Mouse (Mus musculus) heart, embryonic 11.5 days (tissue): Measurements from ENCODE around the gene Grk5. TPM values are rescaled to one million over a fixed set of nuclear protein-coding genes. Genes with fewer than 3 reads are reported as not detected.

Experiments
- ATAC-seq: fragments of 200-750 bp; cut with Nextera tagmentation; replicated peaks from 2 replicates; pipeline ENCODE4 v1.8.0; 2017; ENCODE audit warnings: moderate library complexity; ENCODE audit not compliant: insufficient number of reproducible peaks, low FRiP score, low TSS enrichment
- H3K27ac ChIP-seq: fragments of 300-500 bp; sonication (generic); 2 replicates; pipeline ENCODE4 v1.5.1; 2014; ENCODE audit warnings: mild to moderate bottlenecking, low read depth, low read length
- H3K27me3 ChIP-seq: fragments of 300-500 bp; sonication (generic); 2 replicates; pipeline ENCODE4 v1.6.1; 2014; ENCODE audit warnings: mild to moderate bottlenecking, low read length, mixed read lengths; ENCODE audit not compliant: control insufficient read depth, insufficient read depth
- H3K36me3 ChIP-seq: fragments of 300-500 bp; sonication (generic); 2 replicates; pipeline ENCODE4 v1.6.1; 2014; ENCODE audit warnings: mild to moderate bottlenecking, low read length, moderate library complexity, mixed read lengths; ENCODE audit not compliant: control insufficient read depth, insufficient read depth
- H3K4me1 ChIP-seq: fragments of 300-500 bp; sonication (generic); 2 replicates; pipeline ENCODE4 v1.6.1; 2014; ENCODE audit warnings: low read length; ENCODE audit not compliant: control insufficient read depth, insufficient read depth
- H3K4me2 ChIP-seq: fragments of 300-500 bp; sonication (generic); 2 replicates; pipeline ENCODE4 v1.6.1; 2014; ENCODE audit warnings: mild to moderate bottlenecking, moderate library complexity
- H3K4me3 ChIP-seq: fragments of 300-500 bp; sonication (generic); 2 replicates; pipeline ENCODE4 v1.5.1; 2014; ENCODE audit warnings: low read depth, low read length
- H3K9ac ChIP-seq: fragments of 300-500 bp; sonication (generic); 2 replicates; pipeline ENCODE4 v1.6.1; 2014; ENCODE audit warnings: mild to moderate bottlenecking, low read depth, low read length, moderate library complexity
- H3K9me3 ChIP-seq: fragments of 300-500 bp; sonication (generic); replicated peaks from 2 replicates; pipeline ENCODE4 v1.6.1; 2016; ENCODE audit warnings: low read length; ENCODE audit not compliant: control insufficient read depth
- WGBS: fragments of 180-500 bp; shearing (Covaris S2); extraction: QIAGEN DNeasy Blood & Tissue Kit; methylation state at CpG from one replicate; pipeline ENCODE4 v1.1.7; 2014; ENCODE audit not compliant: insufficient replicate concordance; 5-methylcytosine and 5-hydroxymethylcytosine counted together
- polyA plus RNA-seq: library from polyadenylated mRNA; unstranded; fragments of >200 nt; fragmentation: Nextera tagmentation; extraction: Ambion mirVana; gene quantifications from 2 replicates; pipeline ENCODE4 v1.2.1, GENCODE M21; 2014

Gene Grk5
- polyA plus RNA-seq, 1 experiment from 2014 or later = 4.9 TPM

DNA sequence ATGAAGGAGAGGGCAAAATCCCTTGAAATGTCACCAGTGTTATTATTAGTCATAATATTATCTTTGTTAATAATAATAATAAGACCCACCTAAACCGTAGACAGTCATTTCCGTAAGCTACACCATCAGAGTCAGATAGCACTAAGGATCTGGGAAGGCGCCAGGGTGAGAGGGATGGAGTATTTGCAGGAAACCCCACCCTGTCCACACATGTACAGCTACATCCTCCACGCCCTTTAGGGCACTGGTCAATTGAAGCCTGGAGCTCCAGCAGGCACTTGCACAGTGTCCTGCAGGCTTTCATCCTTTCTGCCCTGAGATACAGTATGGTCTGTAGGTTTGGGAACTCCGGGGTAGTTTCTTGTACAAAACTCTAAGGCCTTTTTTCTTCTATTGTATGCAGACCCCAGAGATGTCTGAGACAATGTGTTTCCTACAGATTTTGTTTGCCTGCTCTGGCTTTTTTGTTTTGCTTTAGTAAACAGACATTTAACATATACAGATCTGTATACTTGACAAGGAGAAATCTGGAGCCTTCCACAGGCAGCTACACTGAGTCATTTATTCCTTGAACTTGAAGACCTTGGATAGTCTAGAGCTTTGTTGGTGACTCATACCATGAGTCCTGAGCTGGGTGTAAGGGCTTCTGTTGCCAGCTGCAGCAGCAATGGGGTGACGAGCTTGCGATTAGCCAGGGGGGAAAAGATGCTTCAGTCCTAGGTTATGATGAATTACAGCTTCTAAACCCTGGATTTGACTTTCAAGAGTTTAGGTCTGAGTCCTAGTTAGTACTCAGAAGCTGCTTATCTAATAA lies 60.7 kb downstream of the Grk5 start:
- ATAC-seq = peak; percentile 37; the same call in 1 of the 2 replicates
- no peak overlapping the region for H3K27ac ChIP-seq
- H3K4me1 ChIP-seq = peaks cover 30% of the 10 kb centered on the region

GRCm38 (mm10) chr19:60955131-60955530 lies 65.6 kb downstream of the Grk5 start:
- H3K36me3 ChIP-seq = no peaks in the 10 kb centered on the region
- no peak overlapping the region for H3K27ac ChIP-seq
- no peak overlapping the region for H3K4me2 ChIP-seq
- no peaks in the 10 kb centered on the region for H3K27me3 ChIP-seq
- no peak for ATAC-seq
- no peaks in the 10 kb centered on the region for H3K9me3 ChIP-seq
- WGBS = 88% methylated on average over 2 of the region's 2 CpGs
- peaks cover 22% of the 10 kb centered on the region for H3K4me1 ChIP-seq
- H3K4me3 ChIP-seq = no peak overlapping the region
- no peak overlapping the region for H3K9ac ChIP-seq

More for the DNA sequence above, 60.7 kb downstream of the Grk5 start:
- no peaks in the 10 kb centered on the region for H3K36me3 ChIP-seq
- no peak overlapping the region for H3K9ac ChIP-seq
- no peaks in the 10 kb centered on the region for H3K9me3 ChIP-seq
- no peaks in the 10 kb centered on the region for H3K27me3 ChIP-seq
- no peak overlapping the region for H3K4me2 ChIP-seq
- WGBS = 66% methylated on average over 7 of the region's 7 CpGs
- H3K4me3 ChIP-seq = no peak overlapping the region

DNA sequence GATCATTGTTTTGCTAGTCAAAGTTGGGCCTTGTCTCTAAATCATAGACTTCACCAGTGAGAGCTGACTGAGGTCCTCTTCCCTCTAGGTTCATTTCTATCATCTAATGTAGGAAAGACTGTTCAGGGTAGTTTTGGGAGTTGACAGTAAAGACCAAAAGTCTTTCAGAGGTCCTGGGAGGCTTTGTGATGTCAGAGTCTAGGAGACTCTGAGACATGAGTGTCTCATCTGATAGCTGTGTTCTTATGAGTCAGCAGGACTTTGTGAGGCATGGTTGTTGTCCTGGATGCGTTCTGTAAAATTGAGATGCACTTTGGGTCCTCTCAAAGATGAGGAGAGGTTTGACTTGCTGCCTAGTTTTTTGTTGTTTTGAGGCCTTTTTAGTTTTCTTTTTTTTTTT lies 66.2 kb downstream of the Grk5 start:
- H3K9me3 ChIP-seq = no peaks in the 10 kb centered on the region
- ATAC-seq = no peak
- H3K4me1 ChIP-seq = peaks cover 17% of the 10 kb centered on the region
- H3K4me2 ChIP-seq = no peak overlapping the region
- H3K27me3 ChIP-seq = no peaks in the 10 kb centered on the region
- H3K27ac ChIP-seq = no peak overlapping the region
- WGBS = 100% methylated on average over 1 of the region's 1 CpGs
- no peak overlapping the region for H3K4me3 ChIP-seq
- H3K9ac ChIP-seq = no peak overlapping the region
- H3K36me3 ChIP-seq = no peaks in the 10 kb centered on the region

- ATAC-seq = no peak
- no peak overlapping the region for H3K4me2 ChIP-seq
- H3K9me3 ChIP-seq = no peaks in the 10 kb centered on the region
- no peak overlapping the region for H3K9ac ChIP-seq
- peaks cover 15% of the 10 kb centered on the region for H3K4me1 ChIP-seq
- H3K36me3 ChIP-seq = no peaks in the 10 kb centered on the region
- no peaks in the 10 kb centered on the region for H3K27me3 ChIP-seq
- no peak overlapping the region for H3K4me3 ChIP-seq
- no peak overlapping the region for H3K27ac ChIP-seq
Measured at GRCm38 (mm10) chr19:60956198-60956750, 66.7 kb downstream of the Grk5 start.

GRCm38 (mm10) chr19:60959706-60960230 lies 70.2 kb downstream of the Grk5 start:
- Histone ChIP-seq H3K27me3 (no peaks in the 10 kb centered on the region), H3K36me3 (no peaks in the 10 kb centered on the region), H3K27ac (no peak overlapping the region), H3K4me2 (no peak overlapping the region), H3K9ac (no peak overlapping the region), H3K4me3 (no peak overlapping the region), H3K4me1 (no peaks in the 10 kb centered on the region), H3K9me3 (no peaks in the 10 kb centered on the region)
- WGBS = 78% methylated on average over 1 of the region's 1 CpGs
- ATAC-seq = no peak

GRCm38 (mm10) chr19:60962358-60963061 lies 73.0 kb downstream of the Grk5 start:
- no peaks in the 10 kb centered on the region for H3K4me1 ChIP-seq
- no peak overlapping the region for H3K4me3 ChIP-seq
- H3K27me3 ChIP-seq = no peaks in the 10 kb centered on the region
- no peak overlapping the region for H3K4me2 ChIP-seq
- no peak overlapping the region for H3K27ac ChIP-seq
- no peaks in the 10 kb centered on the region for H3K9me3 ChIP-seq
- H3K9ac ChIP-seq = no peak overlapping the region
- WGBS = 82% methylated on average over 7 of the region's 7 CpGs
- no peak for ATAC-seq
- H3K36me3 ChIP-seq = no peaks in the 10 kb centered on the region

DNA sequence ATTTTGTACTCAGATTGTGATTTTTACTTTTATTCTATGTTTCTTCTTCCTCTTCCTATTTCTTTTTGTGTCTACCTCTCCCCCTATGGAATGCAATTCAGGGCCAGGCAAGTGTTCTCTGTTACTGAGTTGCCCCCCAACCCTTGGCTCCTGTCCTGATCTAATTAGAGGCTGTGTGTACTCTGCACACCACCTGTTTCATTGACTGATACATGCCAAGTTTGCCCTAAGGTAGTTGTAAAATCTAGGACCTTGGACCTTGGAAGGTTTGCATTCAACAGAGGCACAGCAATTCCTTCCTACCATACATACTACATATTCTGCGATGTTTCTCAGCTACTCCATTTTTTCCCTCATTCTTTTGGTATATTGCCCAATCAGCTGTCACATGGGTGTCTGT lies 78.4 kb downstream of the Grk5 start:
- Histone ChIP-seq H3K4me3 (no peak overlapping the region), H3K4me1 (no peaks in the 10 kb centered on the region), H3K36me3 (no peaks in the 10 kb centered on the region), H3K27me3 (no peaks in the 10 kb centered on the region), H3K4me2 (no peak overlapping the region), H3K9me3 (no peaks in the 10 kb centered on the region), H3K27ac (no peak overlapping the region), H3K9ac (no peak overlapping the region)
- 83% methylated on average over 1 of the region's 1 CpGs for WGBS
- no peak for ATAC-seq

GRCm38 (mm10) chr19:60970406-60970805 lies 80.9 kb downstream of the Grk5 start:
- H3K4me1 ChIP-seq = no peaks in the 10 kb centered on the region
- H3K4me3 ChIP-seq = no peak overlapping the region
- H3K9ac ChIP-seq = no peak overlapping the region
- no peak for ATAC-seq
- no peak overlapping the region for H3K4me2 ChIP-seq
- 72% methylated on average over 3 of the region's 3 CpGs for WGBS
- H3K27ac ChIP-seq = no peak overlapping the region
- H3K9me3 ChIP-seq = no peaks in the 10 kb centered on the region
- no peaks in the 10 kb centered on the region for H3K27me3 ChIP-seq
- H3K36me3 ChIP-seq = no peaks in the 10 kb centered on the region
